Mouse (Mus musculus): ENCODE results near the gene Calm1.

Gene Calm1

DNA sequence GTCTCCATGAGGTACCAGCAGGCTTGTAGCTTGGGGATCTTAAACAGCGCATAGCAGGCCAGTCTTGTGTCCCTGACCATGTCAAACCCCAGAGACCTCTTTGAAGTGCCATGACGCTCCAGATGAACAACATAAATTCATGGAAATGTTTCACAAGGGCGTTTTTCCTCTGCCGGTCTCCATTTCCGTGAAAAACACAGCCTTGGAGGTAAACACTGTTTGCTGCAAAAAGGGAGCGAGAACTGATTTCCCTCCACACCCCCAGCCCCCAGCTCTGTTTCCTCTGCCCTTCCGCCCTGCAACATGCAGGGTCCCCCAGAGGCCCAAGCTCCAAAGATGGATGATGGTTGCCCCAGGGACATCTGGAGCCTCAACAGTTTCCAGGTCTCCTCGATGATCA is 24.3 kb downstream of the Calm1 start:
- no peak for DNase-seq (ENCODE audit: low read depth)

DNA sequence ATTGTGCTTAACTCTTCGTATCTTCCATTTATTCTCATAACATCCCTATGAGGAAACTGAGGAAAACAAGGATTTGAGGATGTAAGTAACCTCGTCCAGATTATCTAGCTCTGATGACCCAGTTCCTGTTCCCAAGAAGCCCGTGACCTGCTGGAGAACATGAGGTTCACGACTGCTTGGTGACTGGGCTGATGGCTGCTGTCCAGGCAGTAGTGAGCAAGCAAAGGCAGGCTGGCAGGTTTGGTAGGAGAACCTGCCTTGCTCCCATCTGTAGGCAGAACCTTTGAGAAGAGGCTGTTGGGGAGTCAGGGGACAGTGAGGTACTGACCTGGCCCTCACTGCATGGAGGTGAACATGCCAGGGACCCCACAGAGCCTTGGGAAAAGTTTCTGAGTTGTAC is 26.0 kb downstream of the Calm1 start:
- DNase-seq (ENCODE audit: low read depth): no peak

DNA sequence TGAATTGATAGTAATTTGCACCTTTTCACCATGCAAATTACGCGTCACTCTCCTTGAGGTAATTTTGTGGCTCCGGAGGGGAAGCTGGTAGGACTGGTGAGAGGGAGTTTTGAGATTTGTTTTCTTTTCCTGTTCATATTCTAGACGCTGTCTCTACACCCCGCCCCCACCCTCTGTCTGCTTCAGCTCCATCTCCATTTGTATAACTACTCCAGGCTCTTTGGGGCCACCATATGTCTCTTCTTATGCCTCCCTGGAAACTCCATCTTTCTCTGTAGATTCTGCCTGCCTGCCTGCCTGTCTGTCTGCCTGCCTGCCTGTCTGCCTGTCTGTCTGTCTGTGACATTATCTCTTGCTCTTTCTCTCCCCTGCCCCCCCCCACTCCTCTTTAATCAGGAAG is 26.8 kb downstream of the Calm1 start:
- DNase-seq (ENCODE audit: low read depth): peak; percentile 38

DNA sequence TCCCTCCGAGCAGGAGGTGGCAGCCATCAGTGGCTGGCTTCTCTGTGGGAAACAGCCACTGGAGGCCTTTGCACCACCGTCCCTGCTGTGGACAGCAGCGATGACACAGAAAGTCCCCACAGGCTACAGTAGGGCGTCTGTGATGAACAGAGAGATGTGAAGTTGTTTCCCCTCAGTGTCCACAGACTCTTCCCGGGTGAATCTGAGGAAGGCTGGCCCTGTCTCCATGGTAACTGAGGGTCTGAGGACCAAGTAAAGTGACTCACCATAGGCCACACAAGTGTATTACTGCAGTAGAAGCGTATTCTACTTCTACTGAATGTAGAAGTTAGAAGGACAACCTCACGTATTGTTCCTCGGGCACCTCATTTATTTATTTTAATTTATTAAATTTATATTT is 27.4 kb downstream of the Calm1 start:
- no peak for DNase-seq (ENCODE audit: low read depth)

DNA sequence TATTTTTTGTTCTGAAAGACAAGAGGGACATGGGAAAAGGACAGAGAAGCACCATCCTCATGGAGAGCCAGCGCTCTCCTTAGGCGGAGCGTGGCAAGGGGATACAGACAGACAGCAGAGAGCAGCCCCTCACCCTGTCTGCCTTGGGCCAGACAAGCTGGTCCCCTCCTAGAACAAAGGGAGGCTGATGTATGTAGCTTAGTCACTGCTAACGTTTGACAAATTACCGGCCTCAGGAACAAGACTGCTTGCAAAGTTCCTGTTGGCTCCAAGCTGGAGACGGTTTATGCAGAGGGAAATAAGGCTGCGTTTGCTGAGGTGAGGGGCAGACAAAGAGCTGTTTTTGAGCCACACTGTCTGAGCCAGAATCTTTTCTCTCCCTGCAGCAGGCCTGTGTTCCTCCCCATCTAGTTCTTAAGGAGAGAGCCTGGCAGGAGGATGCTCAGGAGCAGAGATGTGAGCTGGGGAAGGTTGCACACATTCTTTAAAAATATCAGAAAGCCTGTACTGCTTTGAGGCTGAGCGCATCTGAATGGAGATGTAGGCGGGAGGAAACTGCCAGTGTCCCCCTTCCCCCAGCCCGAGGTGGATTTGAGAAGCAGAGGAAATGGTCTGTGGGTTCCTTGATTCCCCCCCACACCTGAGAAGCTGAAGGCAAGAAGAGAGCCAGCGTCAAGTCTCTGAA is 28.9 kb downstream of the Calm1 start:
- DNase-seq (ENCODE audit: low read depth): peak; percentile 74

DNA sequence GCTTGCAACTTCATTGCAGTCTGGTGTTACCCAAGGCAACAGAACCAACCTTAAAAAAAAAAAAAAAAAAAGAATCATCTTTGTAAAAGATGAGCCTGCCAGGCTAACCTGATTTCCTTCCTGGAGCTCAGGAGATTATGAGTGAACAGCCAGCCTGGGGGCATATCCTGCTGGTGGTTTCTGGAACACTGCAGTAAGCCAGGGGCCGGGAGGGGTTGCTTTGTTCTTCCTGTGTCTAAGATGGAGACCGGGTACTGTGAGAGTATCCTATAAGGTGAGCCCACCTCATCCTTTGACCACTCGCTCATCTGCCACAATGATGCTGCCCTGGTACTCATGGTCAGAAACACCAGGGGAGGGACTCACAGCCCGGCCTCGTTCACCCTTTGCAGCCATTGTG is 35.0 kb downstream of the Calm1 start:
- no peak for DNase-seq (ENCODE audit: low read depth)

DNA sequence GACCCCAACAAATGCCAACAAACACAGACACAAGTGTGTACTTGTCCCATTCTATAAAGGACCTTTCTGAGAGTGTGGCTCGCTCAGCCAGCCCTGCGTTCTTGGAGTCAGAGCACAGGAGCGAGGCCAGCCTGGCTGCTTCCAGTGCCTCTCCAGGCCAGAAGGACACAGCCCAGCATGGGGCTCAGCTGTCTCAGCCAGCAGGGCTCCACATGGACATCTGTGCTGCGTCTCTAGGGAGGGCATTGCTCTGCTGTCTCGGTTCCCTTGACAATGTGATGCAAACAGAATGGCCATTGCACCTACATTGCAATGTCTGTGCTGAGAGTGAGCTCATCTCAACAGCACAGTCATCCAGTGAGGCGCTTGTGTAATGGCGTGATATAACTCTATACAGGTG is 35.7 kb downstream of the Calm1 start:
- no peak for DNase-seq (ENCODE audit: low read depth)

DNA sequence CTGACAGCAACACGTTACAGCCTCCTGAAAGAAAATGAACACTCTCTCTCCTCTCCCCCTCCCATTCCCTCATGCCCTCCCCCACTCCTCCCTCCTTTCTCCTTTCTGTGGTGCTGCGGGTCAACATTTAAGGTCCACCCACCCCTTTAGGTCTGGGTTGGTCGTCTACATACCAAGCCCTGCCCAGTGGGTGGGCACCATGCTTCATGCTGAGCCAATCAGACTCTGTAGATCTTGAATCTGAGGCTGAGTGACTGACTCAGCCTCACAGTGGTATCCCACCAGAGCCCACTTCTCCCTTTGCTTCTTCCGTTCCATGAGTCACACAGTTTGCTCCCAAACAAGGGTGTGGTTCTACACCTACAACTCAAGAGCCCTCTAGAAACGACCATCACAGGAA is 36.2 kb downstream of the Calm1 start:
- DNase-seq (ENCODE audit: low read depth): no peak

DNA sequence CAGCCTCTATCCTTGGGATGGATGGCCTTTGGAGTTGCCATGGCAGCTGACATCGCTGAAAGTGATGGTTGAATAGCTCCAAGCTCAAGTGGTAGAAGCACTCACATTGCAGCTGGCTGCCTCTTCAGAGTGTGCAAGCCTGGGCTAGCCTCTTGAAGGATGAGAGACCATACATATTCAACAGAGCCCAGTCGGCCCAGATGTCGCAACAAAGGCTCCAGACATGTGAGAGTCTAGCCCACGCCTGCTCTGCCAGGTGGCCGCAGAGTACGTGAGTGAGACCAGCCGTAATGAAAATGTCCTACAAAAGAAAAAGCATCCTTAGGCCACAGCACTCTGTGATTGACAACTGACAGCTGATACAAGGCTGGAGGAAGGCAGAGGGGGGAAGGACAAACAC is 40.2 kb downstream of the Calm1 start:
- no peak for DNase-seq (ENCODE audit: low read depth)

DNA sequence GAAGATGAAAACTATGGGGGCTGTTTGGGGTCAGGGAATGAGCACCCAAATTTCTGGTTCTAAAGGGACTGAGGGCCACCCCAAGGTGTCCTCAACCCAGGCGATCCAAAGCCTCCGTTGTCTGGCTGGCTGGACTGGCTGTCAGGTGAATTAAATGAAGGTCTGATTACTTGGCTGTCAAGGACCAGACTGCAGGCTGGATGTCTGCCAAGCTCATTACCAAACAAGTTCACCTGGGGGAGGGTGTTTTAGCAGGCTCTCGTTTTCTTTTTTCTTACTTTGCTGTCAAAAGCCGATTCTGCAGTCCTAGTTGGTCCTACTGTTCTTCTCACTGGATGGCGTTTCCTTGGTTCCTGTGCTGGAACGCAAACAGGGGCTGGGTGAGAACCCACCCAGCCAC is 40.6 kb downstream of the Calm1 start:
- no peak for DNase-seq (ENCODE audit: low read depth)

DNA sequence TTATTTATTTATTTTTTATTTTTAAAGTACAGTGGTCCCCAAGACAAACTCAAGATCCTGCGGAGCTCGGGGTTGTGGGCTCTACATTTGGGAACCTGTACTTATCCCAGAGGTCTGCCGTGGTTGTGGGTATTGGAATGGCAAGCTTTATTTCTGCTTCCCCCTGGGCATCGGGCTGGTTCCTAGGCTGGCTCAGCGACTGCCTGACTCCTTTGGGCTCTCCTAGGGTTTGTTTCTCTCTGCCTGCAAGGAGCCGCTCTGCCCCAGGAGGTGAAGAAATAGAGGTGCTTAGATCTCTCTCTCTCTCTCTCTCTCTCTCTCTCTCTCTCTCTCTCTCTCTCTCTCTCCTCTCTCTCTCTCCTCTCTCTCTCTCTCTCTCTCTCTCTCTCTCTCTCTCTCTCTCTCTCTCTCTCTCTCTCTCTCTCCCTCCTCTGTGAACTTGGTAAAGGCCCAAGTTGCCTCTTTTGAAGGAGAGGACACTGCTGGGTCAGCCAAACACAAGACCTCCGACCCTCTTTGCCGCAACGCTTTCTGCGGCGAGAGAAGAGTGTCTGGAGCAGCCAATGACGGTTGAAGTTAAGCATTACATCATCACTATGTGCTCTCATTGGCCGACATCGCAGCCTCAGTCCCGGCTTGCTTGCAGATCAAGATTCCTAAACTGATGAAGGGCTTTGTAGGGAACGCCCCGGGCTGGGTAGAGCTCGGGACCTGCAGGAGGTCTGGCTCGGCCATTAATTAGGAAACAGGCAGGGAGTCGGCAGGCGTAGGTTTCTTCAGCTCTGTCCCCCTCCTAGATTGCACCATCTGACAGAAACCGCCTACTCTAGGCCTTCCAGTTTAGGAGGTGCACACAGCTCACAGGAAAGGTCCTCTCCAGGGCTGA is 42.9 kb downstream of the Calm1 start:
- peak; percentile 46 for DNase-seq (ENCODE audit: low read depth)

DNA sequence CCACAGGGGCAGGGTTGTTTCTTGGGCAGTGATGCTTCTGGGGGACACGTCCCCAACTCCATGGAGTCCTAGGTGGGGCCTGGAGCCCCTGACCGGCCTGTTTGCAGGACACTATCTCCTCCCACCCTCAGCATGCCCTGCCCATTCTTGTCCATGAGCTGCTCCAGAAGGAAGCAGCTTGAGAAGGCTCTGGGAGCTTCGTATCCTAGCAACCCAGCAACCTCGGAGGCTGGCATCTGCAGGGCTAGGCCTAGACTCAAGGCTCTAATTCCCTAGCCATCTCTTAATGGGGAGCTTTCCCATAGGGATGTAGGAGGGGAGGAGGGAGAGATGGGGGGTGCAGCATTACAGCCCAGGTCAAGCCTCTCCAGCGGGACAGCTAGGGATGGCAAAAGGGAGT is 45.3 kb downstream of the Calm1 start:
- DNase-seq (ENCODE audit: low read depth): no peak

DNA sequence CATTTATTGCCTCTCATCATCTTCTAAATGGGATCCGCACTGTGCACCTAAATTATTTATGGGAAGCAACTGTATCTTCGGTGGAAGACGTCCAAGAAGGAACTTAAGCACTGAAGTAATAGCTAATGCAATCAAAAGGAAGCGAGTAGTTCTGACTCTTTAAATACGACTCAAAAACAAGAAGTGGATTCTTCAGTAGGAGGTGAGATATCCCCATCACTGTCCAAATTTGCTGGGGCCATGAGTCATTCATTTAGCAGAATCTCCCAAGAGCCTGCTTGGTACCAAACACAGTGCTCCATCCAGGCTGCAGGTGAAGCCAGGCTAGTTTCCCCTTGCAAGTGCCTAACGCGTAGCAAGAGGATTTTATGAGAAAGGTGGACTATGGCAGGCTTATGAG is 49.9 kb downstream of the Calm1 start:
- DNase-seq (ENCODE audit: low read depth): no peak

DNA sequence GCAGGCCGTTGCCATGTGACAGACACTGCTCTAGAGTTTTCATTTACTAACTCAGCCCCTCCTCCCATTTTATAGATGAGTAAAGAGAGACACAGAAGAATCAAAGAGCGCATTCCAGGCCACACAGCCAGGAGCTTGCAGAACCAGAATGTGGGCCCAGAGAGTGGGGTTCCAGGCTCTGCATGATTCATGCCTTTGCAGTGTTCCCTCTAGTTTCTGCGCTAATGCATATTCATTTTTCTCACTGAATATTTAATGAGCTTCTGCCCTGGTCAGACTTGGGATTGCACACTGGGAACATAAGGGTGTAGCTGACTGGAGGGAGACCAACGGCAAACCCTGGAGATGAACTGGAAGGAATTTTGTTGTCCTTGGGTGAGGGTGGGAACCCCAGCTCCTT is 55.2 kb downstream of the Calm1 start:
- no peak for DNase-seq (ENCODE audit: low read depth)

DNA sequence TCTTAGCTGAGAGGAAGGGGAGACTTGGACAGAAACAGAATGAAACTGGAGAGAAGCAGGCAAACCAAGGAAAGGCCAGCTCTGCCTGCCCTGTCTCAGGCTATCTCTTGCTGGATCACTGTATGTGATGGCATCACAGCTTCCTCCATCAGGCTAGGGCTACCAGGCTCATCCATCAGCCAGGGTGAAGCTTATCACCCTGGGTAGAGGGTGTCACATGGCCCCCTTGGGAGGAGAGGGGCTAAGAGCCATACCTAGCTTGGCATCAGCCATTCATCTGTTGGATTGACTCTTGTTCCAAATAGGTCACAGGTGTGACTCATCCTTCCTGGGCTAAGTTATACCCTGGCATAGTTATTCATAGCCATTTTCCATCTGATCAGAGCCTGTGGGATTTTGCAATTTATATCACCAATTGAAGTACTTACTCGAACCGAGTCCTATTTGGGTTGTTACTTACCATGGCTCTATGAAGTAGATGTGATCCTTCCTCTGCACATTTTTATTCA is 56.3 kb downstream of the Calm1 start:
- no peak for DNase-seq (ENCODE audit: low read depth)

DNA sequence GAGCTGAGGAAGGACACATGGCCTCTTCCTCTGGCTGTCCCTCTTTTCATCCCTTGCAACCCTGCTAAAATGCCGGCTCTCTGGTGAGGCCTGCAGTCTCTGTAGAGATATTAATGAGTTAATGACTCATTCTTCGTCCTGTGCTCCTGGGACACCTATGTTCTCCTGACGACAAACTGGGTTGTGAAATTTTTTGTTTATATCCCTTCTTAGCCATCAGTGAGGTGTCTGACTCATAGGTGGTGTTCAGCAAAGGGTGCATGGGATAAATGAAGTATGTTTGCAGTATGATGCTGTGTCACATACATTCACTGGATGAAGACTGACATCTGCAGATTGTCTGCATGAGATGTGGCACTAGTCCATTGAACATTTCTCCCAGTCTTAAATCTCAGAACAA is 58.5 kb downstream of the Calm1 start:
- DNase-seq (ENCODE audit: low read depth): no peak

Data from naive thymus-derived CD4-positive, alpha-beta T cell, adult 2 months (primary cell).